Comparison of ENCODE assay signal across 8 mouse cellular contexts in the genomic region with DNA sequence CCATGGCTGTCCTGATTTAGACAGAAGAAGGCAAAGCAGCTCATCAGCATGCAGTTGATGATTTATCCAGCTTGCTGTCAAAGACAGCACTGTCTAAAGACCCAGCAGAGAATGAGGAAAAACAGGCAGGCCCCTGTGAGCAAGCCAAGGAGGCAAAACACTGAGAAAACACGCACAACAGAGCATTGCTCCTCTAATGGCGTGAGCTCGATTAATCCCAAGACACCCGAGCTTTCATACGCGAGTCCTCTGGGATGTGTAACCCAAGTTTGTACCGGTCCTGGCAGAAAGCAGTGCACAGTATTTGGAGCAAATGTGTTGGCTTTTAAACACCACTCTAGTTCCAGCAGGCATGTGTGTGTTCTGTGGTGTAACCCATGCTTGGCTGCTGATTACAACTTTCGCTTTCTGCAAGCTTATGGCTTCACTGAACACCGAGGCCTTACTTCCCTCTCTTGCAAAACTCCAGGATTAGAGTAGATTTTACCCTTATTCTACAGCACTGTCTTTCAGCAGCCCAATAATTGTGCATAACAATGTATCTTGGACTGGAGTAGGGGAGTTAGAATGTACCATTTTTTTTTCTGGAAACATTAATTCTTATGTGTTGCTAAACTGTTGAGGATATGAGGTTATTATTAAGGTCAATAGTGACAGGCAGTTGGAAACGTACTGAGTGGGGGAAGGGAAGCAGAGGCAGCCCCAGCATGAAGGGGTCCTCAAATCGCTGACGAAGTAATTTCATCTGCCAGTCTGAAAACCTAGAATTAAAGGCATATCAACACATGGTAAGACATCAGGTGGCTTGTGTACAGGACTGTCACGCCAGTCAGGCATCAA. TPM values are rescaled to one million over a fixed set of nuclear protein-coding genes. Genes with fewer than 3 reads are reported as not detected.
DNase-seq lines count a peak whose midpoint lies in the region; ATAC-seq lines count a peak whose summit lies in the region.

No protein-coding gene starts in this region.

- H3K9ac ChIP-seq in kidney, embryonic 15.5 days, result no peak overlapping the region
- H3K9ac ChIP-seq in heart, embryonic 16.5 days (ENCODE audit: low read length), result no peak overlapping the region
- no peak overlapping the region for H3K9ac ChIP-seq in midbrain, embryonic 16.5 days (ENCODE audit: low read depth, low read length)
- no peak overlapping the region for H3K9ac ChIP-seq in liver, embryonic 11.5 days (ENCODE audit: low read depth, low read length)

- H3K4me3 ChIP-seq in kidney, embryonic 15.5 days (replicated peaks), result no peak overlapping the region
- no peak overlapping the region for H3K4me3 ChIP-seq in heart, embryonic 16.5 days (ENCODE audit: low read length)
- no peak overlapping the region for H3K4me3 ChIP-seq in midbrain, embryonic 16.5 days (ENCODE audit: low read depth, low read length)
- H3K4me3 ChIP-seq in liver, embryonic 11.5 days (ENCODE audit: low read depth, low read length), result no peak overlapping the region

- no peak for ATAC-seq in kidney, embryonic 15.5 days (replicated peaks; ENCODE audit: low FRiP score)
- no peak for ATAC-seq in heart, embryonic 16.5 days (replicated peaks; ENCODE audit: extremely low read depth, insufficient read depth, low FRiP score)
- peak; percentile 83 for ATAC-seq in midbrain, embryonic 16.5 days
- no peak for ATAC-seq in liver, embryonic 11.5 days (replicated peaks; ENCODE audit: low FRiP score)

- no peak overlapping the region for H3K27ac ChIP-seq in kidney, embryonic 15.5 days
- 0 out of 2 replicates have a peak overlapping the region, but pooled peaks have one; percentile 3 for H3K27ac ChIP-seq in heart, embryonic 16.5 days (ENCODE audit: low read length)
- H3K27ac ChIP-seq in midbrain, embryonic 16.5 days (ENCODE audit: low read length), result peak overlapping the region; percentile 43; the same call in 1 of the 2 replicates
- H3K27ac ChIP-seq in liver, embryonic 11.5 days (ENCODE audit: low read depth, low read length), result no peak overlapping the region

- H3K9me3 ChIP-seq in kidney, embryonic 15.5 days (replicated peaks), result no peaks in the 10 kb centered on the region
- no peaks in the 10 kb centered on the region for H3K9me3 ChIP-seq in heart, embryonic 16.5 days (replicated peaks; ENCODE audit: control insufficient read depth, low read length)
- no peaks in the 10 kb centered on the region for H3K9me3 ChIP-seq in midbrain, embryonic 16.5 days (replicated peaks; ENCODE audit: control insufficient read depth, low read length, poor library complexity, severe bottlenecking)
- no peaks in the 10 kb centered on the region for H3K9me3 ChIP-seq in liver, embryonic 11.5 days (ENCODE audit: control insufficient read depth, low read length)

- peak; percentile 28 for DNase-seq in kidney, adult 18-20 months
- DNase-seq in cerebellum, adult 9-11 months, result peak; percentile 20
- DNase-seq in layer of hippocampus, postnatal 36 days, result peak; percentile 37 to 50
- no peak for DNase-seq in retina, postnatal 1 day
- DNase-seq in liver, embryonic 11.5 days (ENCODE audit: low spot score), result no peak

- H3K4me2 ChIP-seq in kidney, embryonic 15.5 days, result no peak overlapping the region
- no peak overlapping the region for H3K4me2 ChIP-seq in heart, embryonic 16.5 days (ENCODE audit: low read depth, low read length)
- no peak overlapping the region for H3K4me2 ChIP-seq in midbrain, embryonic 16.5 days (ENCODE audit: low read length)
- H3K4me2 ChIP-seq in liver, embryonic 11.5 days, result no peak overlapping the region

- H3K36me3 ChIP-seq in kidney, embryonic 15.5 days, result no peaks in the 10 kb centered on the region
- no peaks in the 10 kb centered on the region for H3K36me3 ChIP-seq in heart, embryonic 16.5 days (ENCODE audit: control insufficient read depth, insufficient read depth)
- H3K36me3 ChIP-seq in midbrain, embryonic 16.5 days (ENCODE audit: control insufficient read depth, insufficient read depth, low read length), result no peaks in the 10 kb centered on the region
- H3K36me3 ChIP-seq in liver, embryonic 11.5 days (ENCODE audit: control insufficient read depth, insufficient read depth, low read length), result no peaks in the 10 kb centered on the region

- WGBS in kidney, embryonic 15.5 days, result 62% methylated on average over 13 of the region's 13 CpGs
- 63% methylated on average over 13 of the region's 13 CpGs for WGBS in heart, embryonic 16.5 days
- 62% methylated on average over 13 of the region's 13 CpGs for WGBS in midbrain, embryonic 16.5 days
- 75% methylated on average over 13 of the region's 13 CpGs for WGBS in liver, embryonic 11.5 days

- peaks cover 16% of the 10 kb centered on the region for H3K4me1 ChIP-seq in kidney, embryonic 15.5 days
- no peaks in the 10 kb centered on the region for H3K4me1 ChIP-seq in heart, embryonic 16.5 days (ENCODE audit: control insufficient read depth, insufficient read depth, low read length)
- H3K4me1 ChIP-seq in midbrain, embryonic 16.5 days (ENCODE audit: control insufficient read depth, insufficient read depth, low read length), result peaks cover 3% of the 10 kb centered on the region; the same call in 1 of the 2 replicates
- H3K4me1 ChIP-seq in liver, embryonic 11.5 days (replicated peaks; ENCODE audit: control insufficient read depth, insufficient read depth, low read length), result no peaks in the 10 kb centered on the region

- H3K27me3 ChIP-seq in kidney, embryonic 15.5 days, result peaks cover 9% of the 10 kb centered on the region
- H3K27me3 ChIP-seq in heart, embryonic 16.5 days (ENCODE audit: control insufficient read depth, insufficient read depth, low read length), result 0 out of 2 replicates have a peak, but pooled peaks cover 4% of the 10 kb centered on the region
- no peaks in the 10 kb centered on the region for H3K27me3 ChIP-seq in midbrain, embryonic 16.5 days (ENCODE audit: control insufficient read depth, insufficient read depth, low read depth, low read length)
- peaks cover 2% of the 10 kb centered on the region; the same call in 1 of the 2 replicates for H3K27me3 ChIP-seq in liver, embryonic 11.5 days (replicated peaks; ENCODE audit: control insufficient read depth, insufficient read depth, low read length)

RNA-seq across cellular contexts. Expression of a gene that starts 52.0 kb away (rescaled TPM):
- 34.5 and 35.0 TPM in 2 replicates for polyA plus RNA-seq in kidney, embryonic 15.5 days (2015; fragmentation: Nextera tagmentation; extraction: Ambion mirVana)
- polyA plus RNA-seq in heart, embryonic 16.5 days (2015; fragmentation: Nextera tagmentation; extraction: Ambion mirVana), result 15.9 and 17.0 TPM in 2 replicates
- 10 to 100 TPM; 16.7 to 16.9 TPM for total RNA-seq in layer of hippocampus, postnatal 36 days (2021)
- 4.8 and 7.0 TPM in 2 replicates for polyA plus RNA-seq in midbrain, embryonic 16.5 days (2015; fragmentation: Nextera tagmentation; extraction: Ambion mirVana)
- polyA plus RNA-seq in liver, embryonic 11.5 days (2014; fragmentation: Nextera tagmentation; extraction: Ambion mirVana), result 33.9 and 35.5 TPM in 2 replicates

Comparison
In these comparisons a context has a peak if more than half of its experiments do, and no peak if none do; other contexts are left out.
1. DNase-seq: peak in kidney, adult 18-20 months (single experiment), cerebellum, adult 9-11 months (single experiment) and layer of hippocampus, postnatal 36 days (2 of 2); none in retina, postnatal 1 day (single experiment) and liver, embryonic 11.5 days (single experiment).
2. H3K27ac ChIP-seq: peak in heart, embryonic 16.5 days (single experiment) and midbrain, embryonic 16.5 days (single experiment); none in kidney, embryonic 15.5 days (single experiment) and liver, embryonic 11.5 days (single experiment).